Comparison of ENCODE assay signal across 17 mouse cellular contexts in genomic region chr2:81733484-81733883, GRCm38 (mm10).
"Had no signal": no experiment of that assay in that cellular context is flagged by ENCODE, and none has a peak within 500 bp of the region (broad histone marks: within the 10 kb centered on the region; RNA-seq: fewer than 3 reads in every experiment).

No protein-coding gene starts in this region.

- H3K36me3 ChIP-seq: neural tube, embryonic 12.5 days; neural tube, embryonic 13.5 days; neural tube, embryonic 15.5 days; stomach, embryonic 15.5 days had no signal

- H3K4me2 ChIP-seq: neural tube, embryonic 12.5 days; neural tube, embryonic 13.5 days; neural tube, embryonic 15.5 days; stomach, embryonic 15.5 days had no signal

- H3K27me3 ChIP-seq: neural tube, embryonic 12.5 days; neural tube, embryonic 13.5 days; neural tube, embryonic 15.5 days; stomach, embryonic 15.5 days had no signal

- H3K9ac ChIP-seq: neural tube, embryonic 12.5 days; neural tube, embryonic 13.5 days; neural tube, embryonic 15.5 days; stomach, embryonic 15.5 days had no signal

- H3K4me1 ChIP-seq: neural tube, embryonic 12.5 days; neural tube, embryonic 13.5 days; neural tube, embryonic 15.5 days; stomach, embryonic 15.5 days had no signal

- H3K27ac ChIP-seq: neural tube, embryonic 12.5 days; neural tube, embryonic 13.5 days; neural tube, embryonic 15.5 days; stomach, embryonic 15.5 days; stomach, postnatal 0 days had no signal

- H3K4me3 ChIP-seq: neural tube, embryonic 12.5 days; neural tube, embryonic 13.5 days; neural tube, embryonic 15.5 days; stomach, embryonic 15.5 days had no signal

- DNase-seq: retina, postnatal 1 day; right cerebral cortex, adult 18-20 months; right cerebral cortex, postnatal 14 days; right cerebral cortex, postnatal 25 days; right cerebral cortex, postnatal 4 days; spleen, adult 18-20 months; thymus, adult 18-20 months; thymus, adult 2 months; thymus, postnatal 14 days; thymus, postnatal 25 days; thymus, postnatal 36 days; thymus, postnatal 4 days had no signal

- H3K9me3 ChIP-seq: neural tube, embryonic 12.5 days; neural tube, embryonic 13.5 days; neural tube, embryonic 15.5 days; stomach, embryonic 15.5 days had no signal
